Mouse (Mus musculus) liver, postnatal 0 days (tissue): ENCODE measurements at regions not wholly inside any gene's neighbourhood (a gene's known extent, or its start where the extent isn't known, plus 50 kb on each side); places are given as distances from the start of the nearest gene placed in this dataset.
"Not testable (repeated sequence)": the region's sequence is repeated elsewhere in the genome, so short reads cannot be mapped to it uniquely, and the experiment has no call there.

Experiments used
- ATAC-seq: fragments of 200-750 bp; cut with Nextera tagmentation; 2 replicates; pipeline ENCODE4 v1.8.0; 2017; ENCODE audit warnings: mild to moderate bottlenecking, moderate library complexity
- DNase-seq: peaks from one replicate; pipeline ENCODE4 v3.0.0-alpha.2; 2016
- H3K27ac ChIP-seq: fragments of 300-500 bp; sonication (generic); 2 replicates; pipeline ENCODE4 v1.5.1; 2014; ENCODE audit warnings: antibody characterized with exemption, moderate library complexity, mild to moderate bottlenecking, low read depth
- H3K27me3 ChIP-seq: fragments of 300-500 bp; sonication (generic); 2 replicates; pipeline ENCODE4 v1.6.1; 2014; ENCODE audit warnings: low read length, control low read depth, mixed read lengths; ENCODE audit not compliant: insufficient read depth
- H3K36me3 ChIP-seq: fragments of 300-500 bp; sonication (generic); replicated peaks from 2 replicates; pipeline ENCODE4 v1.6.1; 2014; ENCODE audit warnings: mild to moderate bottlenecking, control low read depth, low read length, moderate library complexity, mixed read lengths; ENCODE audit not compliant: insufficient read depth
- H3K4me1 ChIP-seq: fragments of 300-500 bp; sonication (generic); 2 replicates; pipeline ENCODE4 v1.6.1; 2014; ENCODE audit warnings: antibody characterized with exemption, mild to moderate bottlenecking, control low read depth; ENCODE audit not compliant: insufficient read depth
- H3K4me2 ChIP-seq: fragments of 300-500 bp; sonication (generic); 2 replicates; pipeline ENCODE4 v1.6.1; 2014; ENCODE audit warnings: low read depth, mild to moderate bottlenecking, low read length, moderate library complexity, mixed read lengths
- H3K4me3 ChIP-seq: fragments of 300-500 bp; sonication (generic); 2 replicates; pipeline ENCODE4 v1.5.1; 2014; ENCODE audit warnings: low read depth, low read length
- H3K9ac ChIP-seq: fragments of 300-500 bp; sonication (generic); replicated peaks from 2 replicates; pipeline ENCODE4 v1.6.1; 2014; ENCODE audit warnings: mild to moderate bottlenecking, moderate library complexity
- H3K9me3 ChIP-seq: fragments of 300-500 bp; sonication (generic); 2 replicates; pipeline ENCODE4 v1.6.1; 2016; ENCODE audit warnings: mild to moderate bottlenecking, control low read depth, low read length, mixed read lengths
- CTCF ChIP-seq: sonication (generic); IDR thresholded peaks from 2 replicates; pipeline ENCODE4 v1.5.1; 2016; ENCODE audit warnings: antibody characterized with exemption, low read depth
- EP300 ChIP-seq: IDR thresholded peaks from 2 replicates; pipeline ENCODE4 v1.6.1; 2016; ENCODE audit warnings: antibody characterized with exemption, low read depth, mild to moderate bottlenecking
- WGBS: fragments of 180-500 bp; shearing (Covaris S2); extraction: QIAGEN DNeasy Blood & Tissue Kit; methylation state at CpG from one replicate; pipeline ENCODE4 v1.1.7; 2014; ENCODE audit not compliant: insufficient replicate concordance; 5-methylcytosine and 5-hydroxymethylcytosine counted together

DNA sequence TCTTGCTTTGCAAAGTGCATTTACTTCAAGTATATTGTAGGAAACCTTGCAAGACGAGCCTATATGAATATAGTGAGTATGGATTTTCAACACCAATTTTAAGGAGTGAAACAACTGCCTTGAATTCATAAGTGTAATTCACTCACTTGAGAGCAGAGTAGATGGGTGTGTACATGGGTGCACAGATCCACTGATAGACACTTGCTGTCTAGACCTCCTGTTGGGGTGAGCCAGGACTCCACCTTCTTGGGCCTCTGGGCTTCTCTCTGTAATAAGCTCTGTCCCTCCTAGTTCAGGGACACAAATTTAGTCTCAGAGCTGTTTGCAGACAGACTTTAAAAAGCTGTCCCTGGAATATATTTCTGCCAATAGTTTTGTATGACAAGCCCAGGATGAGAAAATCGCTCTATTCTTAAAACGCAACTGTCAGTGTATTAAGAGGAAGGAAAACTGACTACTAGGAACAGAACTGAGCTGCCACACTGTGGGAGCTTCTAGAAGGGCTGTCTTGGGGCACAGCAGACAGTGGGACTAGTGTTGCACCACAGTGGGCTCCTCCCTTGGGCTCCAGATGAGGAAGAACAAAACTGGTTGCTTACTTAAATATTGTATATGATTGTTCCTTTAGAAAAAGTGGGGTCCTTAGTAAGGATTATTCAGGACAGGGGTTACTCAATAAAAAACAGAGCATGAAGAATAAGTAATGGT, 395.7 kb upstream of the Id2 start:
- DNase-seq: no peak
- 66% methylated on average over 3 of the region's 3 CpGs for WGBS
- ATAC-seq: no peak

DNA sequence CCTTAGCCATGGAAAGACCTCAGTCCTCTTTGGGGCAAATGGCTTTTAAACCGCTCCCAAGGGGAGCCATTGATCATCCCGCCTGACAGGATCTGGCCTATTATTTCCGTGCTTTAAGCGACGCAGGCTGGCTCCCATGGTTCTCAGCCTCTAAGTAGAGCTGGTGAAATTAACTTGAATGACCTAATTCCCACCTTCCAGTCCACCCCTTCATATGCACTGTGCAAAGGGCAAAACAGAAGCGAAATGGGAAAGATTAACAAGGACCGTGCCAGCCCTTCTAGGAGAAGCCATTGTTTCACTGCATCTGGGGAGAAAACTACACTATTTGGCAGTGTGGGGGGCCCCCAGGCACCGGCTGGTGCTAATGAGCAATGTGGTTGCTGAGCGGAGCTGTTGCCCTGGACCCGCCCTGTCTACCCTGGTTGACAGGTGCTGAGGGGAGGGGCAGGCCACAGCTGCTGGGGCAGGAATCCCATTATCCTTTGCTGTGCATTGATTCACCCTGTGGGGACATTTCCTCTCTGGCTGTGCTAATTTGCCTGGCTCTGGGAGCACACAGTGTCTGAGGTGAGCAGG, 378.3 kb upstream of the Id2 start:
- Histone ChIP-seq H3K4me2 (no peak overlapping the region), H3K4me1 (no peaks in the 10 kb centered on the region), H3K27me3 (no peaks in the 10 kb centered on the region), H3K4me3 (no peak overlapping the region), H3K9me3 (no peaks in the 10 kb centered on the region), H3K36me3 (no peaks in the 10 kb centered on the region), H3K9ac (no peak overlapping the region), H3K27ac (no peak overlapping the region)
- DNase-seq: peak; percentile 13
- TF ChIP-seq EP300: no peak
- TF ChIP-seq CTCF: no peak
- ATAC-seq: no peak
- 31% methylated on average over 10 of the region's 10 CpGs for WGBS

More for the DNA sequence above, 395.7 kb upstream of the Id2 start:
- Histone ChIP-seq H3K36me3 (no peaks in the 10 kb centered on the region), H3K4me3 (no peak overlapping the region), H3K9me3 (no peaks in the 10 kb centered on the region), H3K9ac (no peak overlapping the region), H3K27ac (no peak overlapping the region), H3K27me3 (no peaks in the 10 kb centered on the region), H3K4me1 (no peaks in the 10 kb centered on the region), H3K4me2 (no peak overlapping the region)
- no peak for TF ChIP-seq EP300
- TF ChIP-seq CTCF: 0 out of 2 replicates have a peak, but pooled peaks have one; percentile 3

DNA sequence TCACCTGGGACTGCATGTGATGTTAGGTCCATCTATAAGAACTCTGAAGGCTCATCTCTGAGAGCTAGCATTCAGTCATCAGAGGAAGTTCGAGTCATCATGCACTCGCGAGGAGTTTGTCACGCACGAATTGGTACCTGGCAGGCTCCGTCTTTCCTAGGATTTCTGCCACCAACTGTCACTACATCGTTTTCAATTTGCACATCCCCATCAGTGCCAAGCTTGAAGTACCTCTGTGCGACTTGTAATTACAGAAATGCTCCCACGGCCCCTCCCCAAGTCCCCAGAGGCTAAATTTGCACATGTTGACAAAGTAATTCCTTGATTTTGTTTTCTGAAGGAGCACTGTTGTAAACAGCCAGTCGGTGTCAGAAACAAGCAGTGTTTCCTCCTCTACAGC, 372.2 kb upstream of the Id2 start:
- Histone ChIP-seq H3K36me3 (no peaks in the 10 kb centered on the region), H3K27me3 (no peaks in the 10 kb centered on the region), H3K4me2 (no peak overlapping the region), H3K9ac (no peak overlapping the region), H3K4me1 (no peaks in the 10 kb centered on the region), H3K4me3 (no peak overlapping the region), H3K9me3 (no peaks in the 10 kb centered on the region), H3K27ac (no peak overlapping the region)
- 79% methylated on average over 10 of the region's 10 CpGs for WGBS
- DNase-seq (no peak), ATAC-seq (no peak)
- TF ChIP-seq EP300: no peak
- no peak for TF ChIP-seq CTCF

DNA sequence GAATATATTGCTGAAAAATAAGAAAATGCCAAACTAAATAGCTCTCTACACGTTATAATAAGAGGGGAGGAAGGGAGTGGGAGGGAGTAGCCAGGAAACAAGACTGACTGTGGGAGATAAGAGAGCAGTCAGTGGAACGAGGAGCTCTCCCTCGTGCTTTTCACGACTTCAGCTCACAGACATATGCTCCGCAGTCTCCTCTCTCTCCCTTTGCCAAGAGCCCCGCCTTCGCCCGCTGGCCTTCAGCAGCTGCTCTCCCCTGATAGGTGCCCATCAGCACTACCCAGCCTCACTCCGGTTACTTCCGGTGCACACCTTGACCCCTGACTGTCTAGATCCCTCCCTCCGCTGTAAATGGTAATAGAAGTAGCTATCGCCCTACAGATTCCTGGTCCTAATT, 370.8 kb upstream of the Id2 start:
- WGBS: 36% methylated on average over 12 of the region's 12 CpGs
- Histone ChIP-seq H3K27me3 (no peaks in the 10 kb centered on the region), H3K4me1 (no peaks in the 10 kb centered on the region), H3K4me3 (no peak overlapping the region), H3K4me2 (no peak overlapping the region), H3K27ac (no peak overlapping the region), H3K9ac (no peak overlapping the region), H3K36me3 (no peaks in the 10 kb centered on the region), H3K9me3 (no peaks in the 10 kb centered on the region)
- DNase-seq: peak; percentile 33
- TF ChIP-seq EP300 (peak; percentile 48; the same call in 1 of the 2 replicates), CTCF (no peak)
- ATAC-seq: peak; percentile 92

DNA sequence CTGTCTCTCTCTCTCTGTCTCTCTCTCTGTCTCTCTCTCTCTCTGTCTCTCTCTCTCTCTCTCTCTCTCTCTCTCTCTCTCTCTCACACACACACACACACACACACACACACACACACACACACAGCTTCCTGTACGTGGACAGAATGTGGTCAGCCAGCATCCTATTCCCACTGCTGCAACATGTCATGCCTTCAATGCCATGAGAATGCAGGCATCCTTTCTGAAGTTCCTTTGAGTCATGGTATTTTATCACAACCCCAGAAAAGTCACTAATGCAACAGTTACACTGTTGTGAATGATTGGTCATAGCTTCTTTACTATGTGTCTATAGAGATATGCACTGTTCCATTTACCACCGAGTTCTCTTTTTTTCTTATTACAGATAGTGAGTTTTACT, 365.8 kb upstream of the Id2 start:
- H3K9me3 ChIP-seq, ATAC-seq, H3K27ac ChIP-seq, DNase-seq, H3K4me3 ChIP-seq, H3K9ac ChIP-seq, H3K4me2 ChIP-seq, H3K4me1 ChIP-seq, H3K27me3 ChIP-seq, H3K36me3 ChIP-seq: not testable (repeated sequence)
- 35% methylated on average over 2 of the region's 2 CpGs for WGBS

GRCm38 (mm10) chr12:25455281-25455989, 358.5 kb upstream of the Id2 start:
- DNase-seq (no peak), ATAC-seq (no peak)
- no peaks in the 10 kb centered on the region for H3K4me1 ChIP-seq

More at GRCm38 (mm10) chr12:25455281-25455989, 358.5 kb upstream of the Id2 start:
- 67% methylated on average over 7 of the region's 7 CpGs for WGBS
- no peaks in the 10 kb centered on the region for H3K9me3 ChIP-seq
- H3K36me3 ChIP-seq: no peaks in the 10 kb centered on the region
- no peak for TF ChIP-seq CTCF
- no peak for TF ChIP-seq EP300
- H3K9ac ChIP-seq: no peak overlapping the region
- no peaks in the 10 kb centered on the region for H3K27me3 ChIP-seq
- H3K27ac ChIP-seq: no peak overlapping the region
- H3K4me2 ChIP-seq: no peak overlapping the region
- H3K4me3 ChIP-seq: no peak overlapping the region
